Mouse (Mus musculus): ENCODE data around the gene Zbtb9. TPM values are rescaled to one million over a fixed set of nuclear protein-coding genes. Genes with fewer than 3 reads are reported as not detected.
A peak's percentile ranks its signal among the peaks of the same experiment; 100 is the strongest.

Zbtb9 gene
- total RNA-seq, 2 experiments from 2014 or later: 14.6 to 16.0 TPM

DNA sequence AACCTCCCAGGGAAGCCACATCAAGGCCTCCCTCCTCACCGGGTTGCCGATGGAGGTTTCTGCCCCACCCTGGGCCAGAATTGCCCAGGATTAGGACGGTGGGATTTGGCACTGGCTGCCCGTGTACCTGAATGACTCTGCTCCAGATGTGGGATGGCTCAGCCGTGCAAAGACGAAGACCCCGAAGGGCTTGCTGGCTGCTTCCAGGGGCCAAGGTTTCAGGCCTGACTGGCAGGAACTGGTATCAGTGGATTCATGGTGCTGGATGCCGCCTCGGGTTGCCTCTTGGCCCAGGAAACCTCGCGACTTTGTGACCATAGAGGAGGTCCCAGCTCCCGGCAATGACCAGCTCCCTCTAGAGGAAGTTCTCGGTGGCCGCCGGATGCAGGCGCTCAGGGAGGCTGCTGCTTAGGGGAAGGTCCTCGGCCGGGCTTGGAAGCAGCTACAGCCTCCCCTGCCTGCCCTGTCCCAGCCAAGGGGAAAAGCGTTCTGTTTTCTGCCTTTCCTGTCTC is 55.4 kb downstream of the Zbtb9 start:
- intact Hi-C loops (cut with DNase I): loop anchor here (5.0 kb wide), 1 partner anchor 91 kb away; the partner anchor contains the start of gene Cuta
- DNase-seq (ENCODE audit: extremely low spot score in 1 of 2, low spot score in 2 of 2): peak; percentile 85 to 93

DNA sequence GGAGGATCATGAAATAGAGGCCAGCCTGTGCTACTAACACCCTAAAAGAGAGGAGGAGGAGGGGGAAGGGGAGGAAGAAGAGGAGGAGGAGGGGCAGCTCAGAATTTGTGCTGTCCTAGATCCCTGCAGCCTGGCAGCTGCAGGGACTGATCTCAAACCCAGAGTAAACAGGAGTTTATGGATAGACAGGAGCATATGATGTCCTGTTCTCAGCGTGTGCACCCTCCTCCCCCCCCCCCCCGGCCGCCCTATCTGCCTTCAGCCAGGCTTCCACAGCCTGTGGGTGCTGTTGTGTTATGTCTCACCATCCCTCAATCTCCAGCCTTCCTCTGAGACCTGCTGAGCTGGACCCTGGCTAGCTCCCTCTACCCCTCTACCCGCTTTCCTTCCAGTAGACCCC is 55.9 kb downstream of the Zbtb9 start, which contains the start of gene Bak1:
TSS of gene Bak1 (minus strand) at position 101 of the 400 bp plus-strand sequence.
- DNase-seq (ENCODE audit: extremely low spot score in 1 of 2, low spot score in 2 of 2): no peak
- intact Hi-C loops (cut with DNase I): loop anchor here (5.0 kb wide), 1 partner anchor 92 kb away; the partner anchor contains the start of gene Cuta

GRCm38 (mm10) chr17:27029431-27029830 is 56.5 kb downstream of the Zbtb9 start:
- no peak for DNase-seq (ENCODE audit: extremely low spot score in 1 of 2, low spot score in 2 of 2)
- intact Hi-C loops (cut with DNase I): loop anchor here (5.0 kb wide), 1 partner anchor 92 kb away; the partner anchor contains the start of gene Cuta

GRCm38 (mm10) chr17:27030896-27031295 is 57.9 kb downstream of the Zbtb9 start:
- intact Hi-C loops (cut with DNase I): loop anchor here (5.0 kb wide), 3 partner anchors 56 to 491 kb away; partner anchors contain the start of gene Grm4
- no peak for DNase-seq (ENCODE audit: extremely low spot score in 1 of 2, low spot score in 2 of 2)

DNA sequence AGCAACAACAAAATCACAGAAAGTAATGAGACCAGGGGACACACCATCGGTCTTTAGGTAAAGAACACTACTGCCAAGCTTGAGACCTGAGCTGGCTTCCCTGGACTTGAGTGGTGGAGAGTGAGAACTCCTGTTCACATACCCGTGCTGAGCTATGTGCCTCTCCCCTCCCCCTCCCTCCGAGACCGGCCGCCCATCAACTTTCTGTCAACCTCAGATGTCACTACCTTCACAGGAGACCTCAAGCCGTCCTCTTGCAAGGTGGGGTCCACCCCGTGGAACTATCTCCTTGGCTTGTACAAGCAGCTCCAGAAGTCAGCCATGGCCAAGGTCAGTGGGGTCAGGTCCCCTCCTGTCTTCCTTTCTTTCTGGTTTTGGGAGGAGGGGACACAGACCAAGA is 59.4 kb downstream of the Zbtb9 start:
- intact Hi-C loops (cut with DNase I): loop anchor here (5.0 kb wide), 3 partner anchors 55 to 490 kb away; partner anchors contain the start of gene Grm4
- no peak for DNase-seq (ENCODE audit: extremely low spot score in 1 of 2, low spot score in 2 of 2)

- intact Hi-C loops (cut with DNase I): loop anchor here (5.0 kb wide), 3 partner anchors 54 to 489 kb away; partner anchors contain the start of gene Grm4
- DNase-seq (ENCODE audit: extremely low spot score in 1 of 2, low spot score in 2 of 2): peak in 1 of 2 experiments; percentile 79
Observed at GRCm38 (mm10) chr17:27032869-27033268, 59.9 kb downstream of the Zbtb9 start.

- DNase-seq (ENCODE audit: extremely low spot score in 1 of 2, low spot score in 2 of 2): no peak
- intact Hi-C loops (cut with DNase I): no loop called here
Observed at GRCm38 (mm10) chr17:27036465-27036864, 63.5 kb downstream of the Zbtb9 start.

- no peak for DNase-seq (ENCODE audit: extremely low spot score in 1 of 2, low spot score in 2 of 2)
- intact Hi-C loops (cut with DNase I): no loop called here
Observed at GRCm38 (mm10) chr17:27038335-27039050, 65.5 kb downstream of the Zbtb9 start.

GRCm38 (mm10) chr17:27039432-27040102 is 66.6 kb downstream of the Zbtb9 start:
- no peak for DNase-seq (ENCODE audit: extremely low spot score in 1 of 2, low spot score in 2 of 2)
- intact Hi-C loops (cut with DNase I): no loop called here

DNA sequence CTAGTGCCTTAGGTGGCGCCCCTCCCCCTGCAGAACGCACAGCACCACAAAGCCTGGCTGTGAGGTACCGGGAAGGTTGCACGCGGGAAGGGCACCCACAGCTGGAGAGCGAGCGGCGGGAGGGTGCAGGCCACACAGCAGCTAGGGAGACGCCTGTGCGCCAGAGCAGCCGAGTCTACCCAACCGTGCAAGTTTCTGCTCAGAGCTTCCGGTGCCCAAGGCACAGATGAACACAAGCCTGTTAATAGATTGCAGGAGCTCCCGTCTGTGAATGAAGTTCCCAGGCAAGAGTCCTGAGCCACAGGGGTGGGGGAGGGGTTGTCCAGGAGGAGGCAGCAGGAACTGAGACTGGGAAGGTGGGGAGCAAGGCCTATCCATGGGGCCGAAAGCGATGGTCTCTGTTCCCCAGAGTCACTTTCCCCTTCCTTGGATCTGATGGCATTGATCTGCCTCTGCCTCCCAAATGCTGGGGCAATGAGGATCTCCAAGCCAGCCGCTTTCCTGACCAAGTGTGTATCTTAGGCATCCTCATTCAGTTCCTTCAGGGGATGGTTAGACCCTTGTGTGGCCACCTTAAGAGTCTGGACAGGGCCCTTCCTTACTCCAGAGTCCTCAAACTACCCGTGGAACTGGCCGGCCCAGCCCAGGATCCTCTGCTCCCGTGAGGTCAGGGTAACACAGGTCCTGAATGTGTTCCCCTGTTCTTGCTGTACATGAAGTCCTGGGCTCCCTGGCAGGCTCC is 67.5 kb downstream of the Zbtb9 start:
- intact Hi-C loops (cut with DNase I): no loop called here
- DNase-seq (ENCODE audit: extremely low spot score in 1 of 2, low spot score in 2 of 2): no peak

GRCm38 (mm10) chr17:27041046-27041786 is 68.2 kb downstream of the Zbtb9 start:
- no peak for DNase-seq (ENCODE audit: extremely low spot score in 1 of 2, low spot score in 2 of 2)
- intact Hi-C loops (cut with DNase I): no loop called here

GRCm38 (mm10) chr17:27041787-27042055 is 68.8 kb downstream of the Zbtb9 start:
- intact Hi-C loops (cut with DNase I): no loop called here
- DNase-seq (ENCODE audit: extremely low spot score in 1 of 2, low spot score in 2 of 2): no peak

DNA sequence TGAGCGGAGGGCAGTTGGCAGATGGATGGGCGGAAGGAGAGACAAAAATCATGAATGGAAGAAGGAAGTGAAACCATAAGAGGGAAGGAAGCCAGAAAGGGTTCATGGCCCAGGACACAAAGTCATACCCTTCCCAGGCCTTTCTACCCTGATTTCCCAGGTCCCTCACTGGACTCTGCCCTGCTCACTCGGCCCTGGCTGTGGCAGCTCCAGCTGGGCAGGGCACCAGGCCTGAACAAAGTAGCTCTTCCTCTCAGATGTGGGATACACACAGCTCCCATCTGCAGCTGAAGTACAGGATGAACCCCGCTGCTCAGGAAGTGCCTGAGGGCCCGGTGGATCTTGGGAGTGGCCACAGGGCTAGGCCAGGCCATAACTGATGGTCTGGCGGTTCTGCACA is 69.9 kb downstream of the Zbtb9 start:
- intact Hi-C loops (cut with DNase I): no loop called here
- peak in 1 of 2 experiments; percentile 74 for DNase-seq (ENCODE audit: extremely low spot score in 1 of 2, low spot score in 2 of 2)

DNA sequence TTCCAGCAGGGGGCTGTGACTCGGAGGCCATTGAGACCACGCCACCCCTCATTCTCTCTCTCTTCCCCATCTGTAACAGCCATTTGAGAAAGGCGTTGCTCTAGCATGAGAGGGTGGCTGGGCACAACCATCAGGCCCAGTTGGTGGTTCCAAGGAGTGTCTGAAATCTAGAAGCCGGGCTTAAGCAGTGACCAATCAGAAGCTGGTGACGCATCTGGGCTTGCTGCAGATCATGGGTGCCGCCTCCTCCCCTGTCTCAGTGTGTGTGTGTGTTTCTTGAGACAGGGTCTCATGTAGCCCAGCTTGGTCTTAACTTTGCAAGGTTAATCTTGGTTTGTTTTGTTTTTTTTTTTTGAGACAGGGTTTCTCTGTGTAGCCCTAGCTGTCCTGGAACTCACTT is 72.2 kb downstream of the Zbtb9 start:
- intact Hi-C loops (cut with DNase I): no loop called here
- DNase-seq (ENCODE audit: extremely low spot score in 1 of 2, low spot score in 2 of 2): no peak

GRCm38 (mm10) chr17:27047762-27048444 is 74.9 kb downstream of the Zbtb9 start:
- DNase-seq (ENCODE audit: extremely low spot score in 1 of 2, low spot score in 2 of 2): no peak
- intact Hi-C loops (cut with DNase I): no loop called here

- peak in 1 of 2 experiments; percentile 62 for DNase-seq (ENCODE audit: extremely low spot score in 1 of 2, low spot score in 2 of 2)
- intact Hi-C loops (cut with DNase I): no loop called here
Observed at GRCm38 (mm10) chr17:27048445-27049239, 75.7 kb downstream of the Zbtb9 start.

GRCm38 (mm10) chr17:27050853-27051252 is 77.9 kb downstream of the Zbtb9 start:
- intact Hi-C loops (cut with DNase I): no loop called here
- DNase-seq (ENCODE audit: extremely low spot score in 1 of 2, low spot score in 2 of 2): no peak

Data from left cerebral cortex, postnatal 10 days (tissue).